Mouse (Mus musculus) bone marrow macrophage, adult 2 months (primary cell): ENCODE measurements around the gene Tex33.

Experiments
- CTCF ChIP-seq: IDR thresholded peaks from 2 replicates; pipeline ENCODE4 v1.5.1; 2012; ENCODE audit warnings: low read depth, mild to moderate bottlenecking, low read length, moderate library complexity
- POLR2A ChIP-seq: IDR thresholded peaks from 2 replicates; pipeline ENCODE4 v1.6.1; 2012; ENCODE audit warnings: mild to moderate bottlenecking, low read depth, low read length, borderline replicate concordance

DNA sequence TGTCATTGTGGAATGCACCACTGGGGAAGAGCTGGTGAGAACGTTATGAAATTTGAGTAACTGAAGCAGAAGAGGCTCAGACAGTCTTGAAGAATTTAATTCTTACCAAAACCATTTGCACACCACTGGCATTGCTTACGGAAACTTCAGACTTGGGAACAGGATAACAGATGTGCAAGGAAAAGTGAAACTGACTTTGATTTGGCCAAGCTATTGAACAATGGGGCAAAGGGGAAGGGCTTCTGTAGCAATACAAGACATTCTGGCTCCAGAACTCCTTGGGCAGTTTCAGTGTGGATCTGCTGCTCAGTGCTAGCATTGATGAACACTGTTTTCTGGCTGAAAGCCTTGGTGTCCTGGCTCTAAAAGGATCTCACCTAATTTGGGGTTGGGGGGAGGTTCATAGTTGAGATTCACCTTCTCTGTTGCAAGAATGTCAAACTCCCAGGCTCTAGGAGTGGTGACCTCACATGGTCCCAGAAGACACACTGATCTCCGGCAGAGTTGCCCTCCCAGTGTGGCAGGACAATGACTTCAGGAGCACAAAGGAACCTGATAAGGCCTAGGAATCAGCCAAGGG lies 44.0 kb downstream of the Tex33 start:
- no peak for TF ChIP-seq POLR2A
- TF ChIP-seq CTCF, result no peak
